In the genomic region with DNA sequence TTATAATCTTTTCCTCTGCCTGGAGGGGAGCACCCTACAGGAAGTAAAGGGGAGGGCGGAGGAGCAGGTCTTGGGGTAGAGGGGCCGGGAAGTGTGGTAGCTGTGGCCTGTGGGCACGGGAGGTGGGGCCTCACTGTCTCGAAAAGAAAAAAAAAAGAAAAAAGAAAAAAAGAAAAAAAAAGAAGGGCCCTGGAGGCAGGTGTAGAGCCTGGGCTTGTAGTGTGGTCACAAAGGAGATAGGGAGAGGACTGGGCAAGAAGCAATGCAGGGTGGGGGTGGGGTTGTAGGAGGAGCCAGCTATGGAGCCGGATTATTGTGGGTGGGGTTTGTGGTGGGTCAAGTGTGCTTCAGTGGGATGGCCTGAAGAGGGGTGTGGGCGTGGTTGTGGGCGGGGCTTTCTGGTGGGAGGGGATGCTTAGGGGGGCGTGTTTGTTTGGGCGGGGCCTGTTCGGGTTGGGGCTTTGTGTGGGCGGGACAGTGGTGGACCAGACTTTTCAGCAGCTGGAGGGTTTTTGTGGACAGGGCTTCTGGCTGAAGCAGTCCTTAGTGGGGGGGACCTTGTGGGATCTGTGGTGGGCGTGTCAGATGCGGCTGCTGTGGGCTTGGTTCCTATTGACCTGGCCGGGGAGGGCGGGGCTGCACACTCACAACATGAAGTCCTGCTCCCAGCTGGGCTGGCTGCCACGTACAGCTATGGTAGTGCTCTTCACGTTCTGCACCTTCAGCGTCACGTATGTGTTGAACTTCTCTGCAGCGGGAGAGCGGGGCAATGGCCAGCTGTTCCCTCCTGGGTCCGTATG, we compare ENCODE assay signal across 8 mouse cellular contexts. TPM values are rescaled to one million over a fixed set of nuclear protein-coding genes. Genes with fewer than 3 reads are reported as not detected.
DNase-seq lines count a peak whose midpoint lies in the region; ATAC-seq and TF ChIP-seq lines count a peak whose summit lies in the region.

No protein-coding gene starts in this region.

- no peak for ATAC-seq in embryonic facial prominence, embryonic 13.5 days (ENCODE audit: insufficient number of reproducible peaks, insufficient read depth, low FRiP score, low TSS enrichment, low read depth)
- ATAC-seq in lung, embryonic 16.5 days (ENCODE audit: low read depth), result peak; percentile 75

- in situ Hi-C loops in ES-E14 (cut with MboI; ENCODE audit: low sequenced_read_pairs in 2 of 2, unreplicated experiment in 2 of 2), result no loop called here

- peak; percentile 59 for DNase-seq in cerebellum, adult 9-10 months
- DNase-seq in cerebellum, postnatal 36 days, result no peak
- peak; percentile 93 for DNase-seq in ES-E14 (ENCODE audit: low read depth, low spot score)
- peak; percentile 52 for DNase-seq in kidney, adult 2 months
- DNase-seq in retina, embryonic 14.5 days (ENCODE audit: low spot score), result peak; percentile 88
- no peak for DNase-seq in left cerebral cortex, adult 11 months (ENCODE audit: low spot score)

- H3K4me2 ChIP-seq in embryonic facial prominence, embryonic 13.5 days, result peak overlapping the region; percentile 48
- H3K4me2 ChIP-seq in lung, embryonic 16.5 days (ENCODE audit: low read depth, low read length), result peak overlapping the region; percentile 53

- no peak for TF ChIP-seq CTCF in kidney, adult 2 months (conservative IDR thresholded peaks at IDR 0.05; ENCODE audit: insufficient read depth, insufficient read length, low read depth, low read length)

- TF ChIP-seq POLR2A in kidney, adult 2 months (IDR thresholded peaks at IDR 0.05; ENCODE audit: low read depth, low read length), result no peak

- peaks cover 0 to 48% of the 10 kb centered on the region in 2 experiments; a peak in 3 of 4 replicates for H3K4me1 ChIP-seq in ES-E14 (ENCODE audit: control insufficient read depth in 2 of 2, insufficient read depth in 2 of 2, low read length in 2 of 2, poor library complexity in 1 of 2)
- H3K4me1 ChIP-seq in embryonic facial prominence, embryonic 13.5 days, result peaks cover 24% of the 10 kb centered on the region
- H3K4me1 ChIP-seq in kidney, adult 2 months (ENCODE audit: control insufficient read depth, insufficient read depth, low read length), result no peaks in the 10 kb centered on the region
- H3K4me1 ChIP-seq in lung, embryonic 16.5 days (replicated peaks; ENCODE audit: control insufficient read depth, insufficient read depth, low read length), result peaks cover 18% of the 10 kb centered on the region

- H3K36me3 ChIP-seq in ES-E14 (ENCODE audit: control insufficient read depth, insufficient read depth, low read length, poor library complexity, severe bottlenecking), result no peaks in the 10 kb centered on the region; the same call in 1 of the 2 replicates
- no peaks in the 10 kb centered on the region for H3K36me3 ChIP-seq in embryonic facial prominence, embryonic 13.5 days
- no peaks in the 10 kb centered on the region for H3K36me3 ChIP-seq in kidney, adult 2 months (ENCODE audit: control insufficient read depth, insufficient read depth, low read length)
- H3K36me3 ChIP-seq in lung, embryonic 16.5 days (ENCODE audit: control insufficient read depth, insufficient read depth, low read length), result no peaks in the 10 kb centered on the region

- peak overlapping the region; percentile 52 to 53; a peak in 3 of 4 replicates for H3K4me3 ChIP-seq in ES-E14 (ENCODE audit: insufficient read depth in 1 of 2, low read depth in 1 of 2, low read length in 2 of 2, poor library complexity in 1 of 2, severe bottlenecking in 1 of 2)
- H3K4me3 ChIP-seq in embryonic facial prominence, embryonic 13.5 days, result 0 out of 2 replicates have a peak overlapping the region, but pooled peaks have one; percentile 3
- H3K4me3 ChIP-seq in kidney, adult 2 months (ENCODE audit: insufficient read depth, low read depth, low read length), result no peak overlapping the region; the same call in 1 of the 2 replicates
- peak overlapping the region; percentile 26 for H3K4me3 ChIP-seq in lung, embryonic 16.5 days (ENCODE audit: low read length)

- peak overlapping the region; percentile 34; the same call in 1 of the 2 replicates for H3K9ac ChIP-seq in ES-E14 (ENCODE audit: insufficient read depth, low read depth, low read length, poor library complexity, severe bottlenecking)
- H3K9ac ChIP-seq in embryonic facial prominence, embryonic 13.5 days, result no peak overlapping the region
- peak overlapping the region; percentile 23; the same call in 1 of the 2 replicates for H3K9ac ChIP-seq in lung, embryonic 16.5 days (ENCODE audit: low read length)

- H3K27ac ChIP-seq in ES-E14 (ENCODE audit: insufficient read depth, low read depth, low read length, poor library complexity, severe bottlenecking), result 0 out of 2 replicates have a peak overlapping the region, but pooled peaks have one; percentile 48
- no peak overlapping the region for H3K27ac ChIP-seq in embryonic facial prominence, embryonic 13.5 days
- no peak overlapping the region for H3K27ac ChIP-seq in kidney, adult 2 months (ENCODE audit: insufficient read depth, low read depth, low read length)
- no peak overlapping the region for H3K27ac ChIP-seq in lung, embryonic 16.5 days (ENCODE audit: low read length)

- peaks cover 85% of the 10 kb centered on the region for H3K27me3 ChIP-seq in embryonic facial prominence, embryonic 13.5 days
- H3K27me3 ChIP-seq in kidney, adult 2 months (replicated peaks; ENCODE audit: control insufficient read depth, insufficient read depth, low read length), result no peaks in the 10 kb centered on the region
- H3K27me3 ChIP-seq in lung, embryonic 16.5 days (ENCODE audit: control insufficient read depth, insufficient read depth, low read depth, low read length), result peaks cover 19% of the 10 kb centered on the region

- no peaks in the 10 kb centered on the region for H3K9me3 ChIP-seq in ES-E14 (ENCODE audit: control insufficient read depth, insufficient read depth, low read depth, low read length)
- no peaks in the 10 kb centered on the region for H3K9me3 ChIP-seq in embryonic facial prominence, embryonic 13.5 days
- no peaks in the 10 kb centered on the region for H3K9me3 ChIP-seq in lung, embryonic 16.5 days (ENCODE audit: control insufficient read depth, low read length)

- 4% methylated on average over 22 of the region's 22 CpGs for WGBS in embryonic facial prominence, embryonic 13.5 days
- 8% methylated on average over 22 of the region's 22 CpGs for WGBS in kidney, adult 2 months
- 3% methylated on average over 21 of the region's 22 CpGs for WGBS in lung, embryonic 16.5 days

TF ChIP-seq in ES-E14, 5 proteins besides CTCF, POLR2A, EP300 and RAD21:
- TF ChIP-seq ZNF384 (IDR thresholded peaks at IDR 0.05; ENCODE audit: low read depth, low read length) (peak; percentile 73), MAFK (IDR thresholded peaks at IDR 0.05; ENCODE audit: insufficient read depth, low read depth, low read length) (no peak)

RNA-seq across cellular contexts. Expression of a gene that starts 6.0 kb away (rescaled TPM):
- 3.0 and 9.1 TPM in 2 replicates for total RNA-seq in ES-E14 (2012; rRNA removed)
- 0.87 and 1.2 TPM in 2 replicates for polyA plus RNA-seq in embryonic facial prominence, embryonic 13.5 days (2015; fragmentation: Nextera tagmentation; extraction: Ambion mirVana)
- 1.3 and 2.1 TPM in 2 replicates for polyA plus RNA-seq in kidney, adult 2 months (2012; rRNA removed)
- 0.67 and 0.68 TPM in 2 replicates for polyA plus RNA-seq in lung, embryonic 16.5 days (2015; fragmentation: Nextera tagmentation; extraction: Ambion mirVana)

RNA-seq across cellular contexts. Expression of a gene that starts 10.6 kb away (rescaled TPM):
- total RNA-seq in ES-E14 (2012; rRNA removed), result 19.0 and 27.3 TPM in 2 replicates
- 3.7 and 3.9 TPM in 2 replicates for polyA plus RNA-seq in embryonic facial prominence, embryonic 13.5 days (2015; fragmentation: Nextera tagmentation; extraction: Ambion mirVana)
- 15.1 and 16.5 TPM in 2 replicates for polyA plus RNA-seq in kidney, adult 2 months (2012; rRNA removed)
- polyA plus RNA-seq in lung, embryonic 16.5 days (2015; fragmentation: Nextera tagmentation; extraction: Ambion mirVana), result 8.9 and 9.1 TPM in 2 replicates

RNA-seq across cellular contexts. Expression of a gene that starts 23.5 kb away (rescaled TPM):
- 3.0 and 5.1 TPM in 2 replicates for total RNA-seq in ES-E14 (2012; rRNA removed)
- 0.89 TPM in 1 of 2 replicates, not detected in the other for polyA plus RNA-seq in embryonic facial prominence, embryonic 13.5 days (2015; fragmentation: Nextera tagmentation; extraction: Ambion mirVana)
- 14.5 and 17.8 TPM in 2 replicates for polyA plus RNA-seq in kidney, adult 2 months (2012; rRNA removed)
- polyA plus RNA-seq in lung, embryonic 16.5 days (2015; fragmentation: Nextera tagmentation; extraction: Ambion mirVana), result 1.4 and 1.5 TPM in 2 replicates

RNA-seq across cellular contexts. Expression of a gene that starts 36.1 kb away (rescaled TPM):
- total RNA-seq in ES-E14 (2012; rRNA removed), result 1.1 and 1.3 TPM in 2 replicates
- polyA plus RNA-seq in embryonic facial prominence, embryonic 13.5 days (2015; fragmentation: Nextera tagmentation; extraction: Ambion mirVana), result 0.63 and 0.89 TPM in 2 replicates
- polyA plus RNA-seq in kidney, adult 2 months (2012; rRNA removed), result 5.5 and 5.9 TPM in 2 replicates
- polyA plus RNA-seq in lung, embryonic 16.5 days (2015; fragmentation: Nextera tagmentation; extraction: Ambion mirVana), result 4.4 and 4.6 TPM in 2 replicates

RNA-seq across cellular contexts. Expression of a gene that starts 54.7 kb away (rescaled TPM):
- total RNA-seq in ES-E14 (2012; rRNA removed), result 126 and 186 TPM in 2 replicates
- 75.5 and 78.2 TPM in 2 replicates for polyA plus RNA-seq in embryonic facial prominence, embryonic 13.5 days (2015; fragmentation: Nextera tagmentation; extraction: Ambion mirVana)
- 62.2 and 70.4 TPM in 2 replicates for polyA plus RNA-seq in kidney, adult 2 months (2012; rRNA removed)
- 70.3 and 72.9 TPM in 2 replicates for polyA plus RNA-seq in lung, embryonic 16.5 days (2015; fragmentation: Nextera tagmentation; extraction: Ambion mirVana)

Comparison
In these comparisons a context has a peak if more than half of its experiments do, and no peak if none do; other contexts are left out.
1. DNase-seq: peak in cerebellum, adult 9-10 months (single experiment), ES-E14 (single experiment), kidney, adult 2 months (single experiment) and retina, embryonic 14.5 days (single experiment); none in cerebellum, postnatal 36 days (0 of 2) and left cerebral cortex, adult 11 months (single experiment).